Mouse (Mus musculus) limb, embryonic 14.5 days (tissue): ENCODE data around the gene Sez6l2. TPM values are rescaled to one million over a fixed set of nuclear protein-coding genes. Genes with fewer than 3 reads are reported as not detected.

Source experiments
- ATAC-seq: fragments of 200-750 bp; cut with Nextera tagmentation; 2 replicates; pipeline ENCODE4 v1.8.0; 2017; ENCODE audit warnings: low read depth, moderate number of reproducible peaks, moderate TSS enrichment; ENCODE audit not compliant: low FRiP score
- DNase-seq: peaks from one replicate; pipeline ENCODE4 v3.0.0-alpha.2; 2015; ENCODE audit warnings: low spot score
- H3K27ac ChIP-seq: fragments of 300-500 bp; sonication (generic); replicated peaks from 2 replicates; pipeline ENCODE4 v1.5.1; 2014; ENCODE audit warnings: low read depth, mild to moderate bottlenecking, low read length, moderate library complexity, mixed read lengths
- H3K27me3 ChIP-seq: fragments of 300-500 bp; sonication (generic); 2 replicates; pipeline ENCODE4 v1.6.1; 2014; ENCODE audit warnings: low read length, mixed read lengths; ENCODE audit not compliant: control insufficient read depth, insufficient read depth
- H3K36me3 ChIP-seq: fragments of 300-500 bp; sonication (generic); 2 replicates; pipeline ENCODE4 v1.6.1; 2014; ENCODE audit warnings: mild to moderate bottlenecking, low read length, moderate library complexity, mixed read lengths; ENCODE audit not compliant: control insufficient read depth, insufficient read depth
- H3K4me1 ChIP-seq: fragments of 300-500 bp; sonication (generic); 2 replicates; pipeline ENCODE4 v1.6.1; 2014; ENCODE audit warnings: antibody characterized with exemption, low read length, mixed read lengths; ENCODE audit not compliant: control insufficient read depth, insufficient read depth
- H3K4me2 ChIP-seq: fragments of 300-500 bp; sonication (generic); replicated peaks from 2 replicates; pipeline ENCODE4 v1.6.1; 2014; ENCODE audit warnings: low read depth, mild to moderate bottlenecking, low read length, moderate library complexity; ENCODE audit not compliant: severe bottlenecking
- H3K4me3 ChIP-seq: fragments of 300-500 bp; sonication (generic); replicated peaks from 2 replicates; pipeline ENCODE4 v1.5.1; 2014; ENCODE audit warnings: low read length
- H3K9ac ChIP-seq: fragments of 300-500 bp; sonication (generic); 2 replicates; pipeline ENCODE4 v1.6.1; 2014; ENCODE audit warnings: mild to moderate bottlenecking, low read depth, low read length, moderate library complexity; ENCODE audit not compliant: severe bottlenecking
- H3K9me3 ChIP-seq: fragments of 300-500 bp; sonication (generic); 2 replicates; pipeline ENCODE4 v1.6.1; 2016; ENCODE audit warnings: low read length; ENCODE audit not compliant: control insufficient read depth
- POLR2A ChIP-seq: fragments of 200-500 bp; IDR thresholded peaks from 2 replicates; pipeline ENCODE4 v1.8.0; 2012; ENCODE audit warnings: inconsistent platforms, mild to moderate bottlenecking, moderate library complexity, borderline replicate concordance; ENCODE audit not compliant: insufficient read depth, insufficient read length; ENCODE audit errors: extremely low read depth
- WGBS: fragments of 180-500 bp; shearing (Covaris S2); extraction: QIAGEN DNeasy Blood & Tissue Kit; methylation state at CpG from one replicate; pipeline ENCODE4 v1.1.7; 2014; 5-methylcytosine and 5-hydroxymethylcytosine counted together
- polyA plus RNA-seq, 2 experiments: library from polyadenylated mRNA; depleted of rRNA in 1 of 2; stranded (reverse) in 1 of 2; unstranded in 1 of 2; fragments of >200 nt; fragmentation: Nextera tagmentation in 1 of 2; extraction: Ambion mirVana in 1 of 2; gene quantifications; 2 replicates each; pipeline versions ENCODE4 v1.2.1 to v1.2.3; 2012 to 2014

Sez6l2 gene
- polyA plus RNA-seq, 2 experiments = 1.6 to 2.5 TPM

GRCm38 (mm10) chr7:127016486-127016938 is 66.1 kb downstream of the Sez6l2 start:
- 1% methylated on average over 21 of the region's 22 CpGs for WGBS
- peaks cover 38% of the 10 kb centered on the region for H3K4me1 ChIP-seq

DNA sequence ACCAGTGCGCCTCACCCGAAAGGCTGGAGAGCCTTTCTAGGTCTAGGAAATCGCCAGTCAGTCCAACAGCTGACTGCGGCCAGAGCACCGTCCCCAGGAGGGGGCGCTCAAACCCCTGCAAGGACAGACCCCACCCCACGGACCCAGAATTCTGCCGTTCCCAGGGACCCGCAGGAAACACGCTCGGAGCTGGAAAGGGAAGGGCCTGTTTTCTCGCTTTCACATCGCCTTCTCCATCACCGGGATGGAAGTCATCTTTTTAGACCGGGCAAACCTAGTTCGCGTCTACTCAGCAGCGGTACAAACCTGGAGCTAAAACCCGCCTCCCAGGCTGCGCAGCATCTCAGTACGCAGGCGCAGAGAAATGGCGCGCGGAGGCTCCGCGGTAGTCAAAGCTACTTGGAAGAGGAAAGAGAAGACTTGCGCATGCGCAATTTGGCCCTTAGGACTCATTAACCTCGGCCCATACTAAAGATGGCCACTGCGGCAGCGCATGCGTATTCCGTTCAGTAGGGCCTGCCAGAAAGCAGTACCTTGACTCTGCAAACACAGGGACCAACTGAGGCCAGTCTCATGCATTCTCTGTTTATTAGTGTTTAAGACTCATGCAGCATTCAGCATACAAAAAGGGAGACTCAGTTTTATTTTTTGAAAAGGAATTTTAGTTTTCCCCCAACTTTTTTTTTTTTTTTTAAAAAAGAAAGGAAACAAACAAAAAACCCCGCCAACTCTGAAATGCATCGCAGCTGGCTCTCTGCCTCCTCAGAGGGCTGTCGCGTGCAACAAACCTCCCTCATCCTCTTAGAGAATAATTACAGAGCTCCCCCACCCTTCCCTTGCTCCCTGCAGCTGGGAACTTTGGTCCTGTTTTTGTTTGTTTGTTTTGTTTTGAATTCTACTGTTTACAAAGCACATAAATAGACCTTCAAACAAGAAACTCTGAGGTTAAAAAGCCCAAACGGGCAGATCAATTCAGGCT is 66.9 kb downstream of the Sez6l2 start, which contains the start of gene Pagr1a:
Pagr1a (minus strand) TSS at position 382 of the 979 bp plus-strand sequence.
- peak; percentile 85 for ATAC-seq

More at GRCm38 (mm10) chr7:127016486-127016938, 66.1 kb downstream of the Sez6l2 start:
- H3K4me2 ChIP-seq = peak overlapping the region; percentile 90
- DNase-seq (peak; percentile 23), ATAC-seq (peak; percentile 25)
- H3K27me3 ChIP-seq = no peaks in the 10 kb centered on the region
- H3K36me3 ChIP-seq = peaks cover 35% of the 10 kb centered on the region
- peak overlapping the region; percentile 75 for H3K4me3 ChIP-seq
- H3K9ac ChIP-seq = peak overlapping the region; percentile 80
- TF ChIP-seq POLR2A = 0 out of 2 replicates have a peak, but pooled peaks have one; percentile 9
- peak overlapping the region; percentile 93 for H3K27ac ChIP-seq
- H3K9me3 ChIP-seq = no peaks in the 10 kb centered on the region

DNA sequence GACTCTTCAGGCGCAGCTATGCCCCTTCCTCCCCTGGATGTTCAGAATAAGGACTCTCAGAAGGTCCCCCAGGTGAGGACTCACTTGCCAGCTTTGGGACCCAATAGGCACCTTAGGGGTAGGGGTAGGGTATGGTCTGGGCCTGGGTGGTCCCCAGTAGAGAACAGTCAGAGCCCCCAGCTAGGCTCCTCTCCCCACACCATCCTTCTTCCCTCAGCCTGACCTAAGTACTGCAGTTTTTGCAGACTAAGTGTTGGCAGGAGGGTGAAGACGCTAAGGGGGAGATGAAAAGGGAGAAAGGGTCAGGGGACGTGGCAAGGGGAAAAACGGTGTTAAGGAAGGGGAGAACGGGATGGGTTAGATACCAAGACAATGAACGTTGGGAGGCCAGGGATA is 67.6 kb downstream of the Sez6l2 start:
- peak overlapping the region; percentile 24 for H3K4me2 ChIP-seq
- H3K4me1 ChIP-seq = peaks cover 47% of the 10 kb centered on the region
- TF ChIP-seq POLR2A = no peak
- DNase-seq = no peak
- WGBS = 55% methylated on average over 6 of the region's 6 CpGs
- H3K4me3 ChIP-seq = peak overlapping the region; percentile 75
- no peaks in the 10 kb centered on the region for H3K9me3 ChIP-seq
- peak overlapping the region; percentile 22 for H3K9ac ChIP-seq
- no peaks in the 10 kb centered on the region for H3K27me3 ChIP-seq
- H3K36me3 ChIP-seq = peaks cover 43% of the 10 kb centered on the region
- ATAC-seq = no peak
- H3K27ac ChIP-seq = peak overlapping the region; percentile 61

More for the DNA sequence above, 66.9 kb downstream of the Sez6l2 start, which contains the start of gene Pagr1a:
- Histone ChIP-seq H3K27ac (peak within 1 kb of the TSS; percentile 93), H3K4me2 (peak within 1 kb of the TSS; percentile 90), H3K9me3 (no peaks in the 10 kb centered on the region), H3K9ac (peak within 1 kb of the TSS; percentile 80), H3K27me3 (no peaks in the 10 kb centered on the region), H3K36me3 (peaks cover 42% of the 10 kb centered on the region), H3K4me3 (peak within 1 kb of the TSS; percentile 75), H3K4me1 (peaks cover 42% of the 10 kb centered on the region)
- TF ChIP-seq POLR2A = peak; percentile 20; the same call in 1 of the 2 replicates
- peak; percentile 100 for DNase-seq
- 3% methylated on average over 39 of the region's 39 CpGs for WGBS

DNA sequence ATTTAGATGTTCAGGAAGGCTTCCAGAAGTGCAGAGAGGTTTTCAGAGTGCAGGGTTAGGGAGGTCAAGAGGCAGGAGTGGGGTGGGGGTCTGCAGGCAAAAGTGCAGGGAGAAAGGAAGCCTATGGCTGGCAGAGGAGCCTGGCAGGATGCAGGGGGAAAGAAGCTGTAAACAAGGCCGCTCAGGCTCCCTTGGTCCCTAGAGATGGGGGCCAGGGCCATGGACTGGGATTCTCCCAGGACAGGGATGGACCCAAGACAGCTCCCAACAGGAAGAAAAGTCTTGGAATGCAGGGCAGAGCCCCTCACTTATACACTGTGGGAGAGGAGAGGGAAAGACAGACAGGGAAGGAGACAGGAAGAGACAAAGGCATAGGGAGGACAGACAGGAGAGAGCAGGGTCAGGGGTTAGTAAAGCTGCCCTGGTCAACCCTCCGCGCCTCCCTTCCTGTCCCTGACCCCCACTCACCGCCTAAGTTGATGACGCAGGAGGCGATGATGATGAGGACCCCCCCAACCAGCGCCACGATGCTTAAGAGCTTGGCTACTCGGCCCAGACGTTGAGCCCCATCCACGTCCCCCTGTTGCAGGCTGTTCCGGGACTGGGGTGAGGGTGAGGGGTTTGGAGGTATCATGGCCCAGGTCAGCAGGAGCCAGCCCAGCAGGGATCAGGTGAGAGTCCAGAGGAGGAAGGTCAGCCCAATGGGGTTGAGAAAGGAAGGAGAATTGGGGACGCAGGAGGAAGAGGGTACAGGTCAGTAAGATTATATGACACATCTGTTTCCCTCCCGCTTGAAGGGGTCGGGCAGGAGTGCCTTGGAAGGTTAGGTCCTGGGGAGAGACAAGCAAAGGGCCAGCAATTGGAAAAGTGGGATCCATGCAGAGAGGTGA is 68.3 kb downstream of the Sez6l2 start:
- Histone ChIP-seq H3K27ac (0 out of 2 replicates have a peak overlapping the region, but pooled peaks have one; percentile 61), H3K9ac (peak overlapping the region; percentile 72), H3K27me3 (no peaks in the 10 kb centered on the region), H3K36me3 (peaks cover 44% of the 10 kb centered on the region), H3K4me1 (peaks cover 54% of the 10 kb centered on the region), H3K9me3 (no peaks in the 10 kb centered on the region), H3K4me3 (peak overlapping the region; percentile 61), H3K4me2 (peak overlapping the region; percentile 85)
- 83% methylated on average over 15 of the region's 15 CpGs for WGBS
- DNase-seq (no peak), ATAC-seq (no peak)
- no peak for TF ChIP-seq POLR2A
